Mouse (Mus musculus) fat pad, adult 2 months (tissue): Measurements from ENCODE around the gene Fbxo47.
"Not testable (repeated sequence)": the region's sequence is repeated elsewhere in the genome, so short reads cannot be mapped to it uniquely, and the experiment has no call there.

Experiments
- DNase-seq: peaks from one replicate; pipeline ENCODE4 v3.0.0-alpha.2; 2011; ENCODE audit warnings: low read depth, low spot score; ENCODE audit errors: extremely low read depth

The Fbxo47 gene

GRCm38 (mm10) chr11:97883542-97883917 lies 424 bp downstream of the Fbxo47 start:
- DNase-seq = peak; percentile 18

GRCm38 (mm10) chr11:97880362-97880761 lies 3.6 kb downstream of the Fbxo47 start:
- DNase-seq = no peak

- no peak for DNase-seq
These were observed 6.6 kb downstream of the Fbxo47 start for GRCm38 (mm10) chr11:97877341-97877740.

- DNase-seq = no peak
These were observed 9.6 kb downstream of the Fbxo47 start for GRCm38 (mm10) chr11:97874396-97874795.

- DNase-seq = not testable (repeated sequence)
These were observed 11.6 kb downstream of the Fbxo47 start for GRCm38 (mm10) chr11:97872378-97872777.

GRCm38 (mm10) chr11:97867591-97867990 lies 16.4 kb downstream of the Fbxo47 start:
- DNase-seq = no peak

GRCm38 (mm10) chr11:97866091-97866888 lies 17.7 kb downstream of the Fbxo47 start:
- DNase-seq = no peak

GRCm38 (mm10) chr11:97865421-97865820 lies 18.5 kb downstream of the Fbxo47 start:
- no peak for DNase-seq

GRCm38 (mm10) chr11:97862148-97862547 lies 21.8 kb downstream of the Fbxo47 start:
- DNase-seq = no peak

GRCm38 (mm10) chr11:97855473-97855872 lies 28.5 kb downstream of the Fbxo47 start:
- no peak for DNase-seq

- DNase-seq = no peak
These were observed 32.4 kb downstream of the Fbxo47 start for GRCm38 (mm10) chr11:97851601-97852000.

- DNase-seq = no peak
These were observed 33.6 kb downstream of the Fbxo47 start for GRCm38 (mm10) chr11:97850367-97850766.

- no peak for DNase-seq
These were observed 42.0 kb downstream of the Fbxo47 start for GRCm38 (mm10) chr11:97842001-97842400.

- DNase-seq = no peak
These were observed 42.8 kb downstream of the Fbxo47 start for GRCm38 (mm10) chr11:97840991-97841661.

GRCm38 (mm10) chr11:97840539-97840954 lies 43.4 kb downstream of the Fbxo47 start, which contains the start of gene B230217C12Rik:
TSS of gene B230217C12Rik (plus strand) at chr11:97840780.
- DNase-seq = no peak

GRCm38 (mm10) chr11:97840135-97840490 lies 43.8 kb downstream of the Fbxo47 start:
- DNase-seq = no peak

- no peak for DNase-seq
These were observed 44.4 kb downstream of the Fbxo47 start for GRCm38 (mm10) chr11:97839441-97840134.

- no peak for DNase-seq
These were observed 45.0 kb downstream of the Fbxo47 start for GRCm38 (mm10) chr11:97838779-97839440.

GRCm38 (mm10) chr11:97837641-97838149 lies 46.3 kb downstream of the Fbxo47 start:
- no peak for DNase-seq

- not testable (repeated sequence) for DNase-seq
These were observed 46.9 kb downstream of the Fbxo47 start for GRCm38 (mm10) chr11:97837051-97837450.

GRCm38 (mm10) chr11:97836541-97836940 lies 47.4 kb downstream of the Fbxo47 start:
- DNase-seq = no peak
